Mouse (Mus musculus): Measurements from ENCODE around the gene Dynlt1a.
"Not testable (repeated sequence)": the region's sequence is repeated elsewhere in the genome, so short reads cannot be mapped to it uniquely, and the experiment has no call there.

DNA sequence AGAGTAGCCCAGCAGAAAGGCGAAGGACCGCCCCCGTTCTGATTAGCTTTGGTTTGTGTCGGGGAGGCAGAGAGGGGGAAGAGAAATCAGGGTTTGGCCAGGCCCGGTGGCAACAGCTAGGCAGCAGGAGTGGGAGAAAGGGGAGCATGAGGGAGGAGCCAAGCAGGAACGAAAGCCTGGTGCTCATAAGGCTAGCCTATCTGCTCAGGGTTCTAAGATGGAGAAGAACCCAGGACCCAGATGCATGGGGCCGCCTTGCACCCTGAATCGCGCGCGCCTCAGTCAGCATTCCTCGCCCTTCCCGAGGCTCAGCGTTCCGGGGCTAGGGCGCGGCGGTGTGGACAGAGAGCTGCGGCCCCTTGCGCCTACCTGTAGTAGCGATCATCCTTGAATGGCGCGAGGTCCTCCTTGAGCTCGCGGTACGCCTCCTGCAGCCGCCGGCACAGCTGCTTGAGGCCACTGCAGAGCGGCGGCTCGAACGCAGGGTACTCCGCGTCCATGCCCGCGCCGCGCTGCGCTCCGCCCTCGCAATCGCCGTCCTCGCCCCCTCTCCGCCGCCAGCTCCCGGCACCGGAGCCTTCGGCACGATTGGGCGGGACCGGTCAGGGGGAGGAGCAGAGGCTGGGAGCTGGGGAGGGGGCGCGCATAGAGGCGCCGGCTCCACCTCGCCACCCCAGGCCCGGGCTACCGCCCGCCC is 3.9 kb upstream of the Dynlt1a start:
- TF ChIP-seq POLR2A (IDR thresholded peaks at IDR 0.05; ENCODE audit: insufficient read depth, low read length); EP300 (IDR thresholded peaks at IDR 0.05; ENCODE audit: insufficient read depth, low read depth, low read length): not testable (repeated sequence)
